Mouse (Mus musculus): ENCODE data around the gene Polr2e.

Polr2e gene

DNA sequence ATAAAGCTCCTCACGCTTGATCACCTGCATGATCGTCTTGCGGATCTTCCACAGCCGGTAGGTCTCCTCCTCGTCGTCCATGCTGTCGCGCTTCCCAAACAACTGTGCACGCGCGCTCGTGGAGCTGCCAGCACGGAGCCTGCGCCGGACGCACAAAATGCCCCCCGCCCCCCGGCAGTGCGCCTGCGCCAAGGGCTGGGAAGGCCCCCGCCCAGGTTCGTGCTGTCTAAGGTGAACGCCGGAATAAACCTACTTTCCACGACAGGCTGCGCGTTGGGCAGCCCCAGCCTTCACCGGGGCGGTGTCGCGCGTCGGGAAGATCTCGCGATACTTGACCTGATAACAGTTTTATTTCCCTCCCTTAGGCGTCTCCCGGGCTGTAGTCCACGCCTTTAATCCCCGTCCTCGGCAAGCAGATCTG is at the start of gene Polr2e:
Gene Polr2e, minus strand, starts transcription at position 237 of the 421 bp plus-strand sequence.
- DNase-seq (ENCODE audit: low read depth in 2 of 2, low spot score in 2 of 2): peak; percentile 99

DNA sequence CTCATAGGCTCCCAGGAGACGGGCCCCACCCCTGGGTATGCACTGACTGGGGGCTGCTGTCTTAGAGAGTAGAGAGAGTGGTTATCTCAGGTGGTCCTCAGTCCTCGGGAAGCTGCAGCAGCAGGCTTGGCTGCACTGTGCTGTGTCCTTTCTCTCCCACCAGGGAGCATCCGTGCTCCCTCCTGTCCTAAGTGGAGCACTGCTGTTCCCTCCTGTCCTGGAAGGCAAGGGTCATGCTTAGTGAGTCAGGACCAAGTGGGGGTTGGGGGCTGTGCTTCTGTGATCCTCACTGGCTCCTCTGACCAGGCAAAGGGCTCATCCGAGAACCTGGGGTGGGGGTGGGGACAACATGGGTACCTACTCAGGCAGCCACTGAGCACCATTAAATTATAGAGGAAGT is 49.6 kb upstream of the Polr2e start:
- no peak for DNase-seq (ENCODE audit: low read depth in 2 of 2, low spot score in 2 of 2)

DNA sequence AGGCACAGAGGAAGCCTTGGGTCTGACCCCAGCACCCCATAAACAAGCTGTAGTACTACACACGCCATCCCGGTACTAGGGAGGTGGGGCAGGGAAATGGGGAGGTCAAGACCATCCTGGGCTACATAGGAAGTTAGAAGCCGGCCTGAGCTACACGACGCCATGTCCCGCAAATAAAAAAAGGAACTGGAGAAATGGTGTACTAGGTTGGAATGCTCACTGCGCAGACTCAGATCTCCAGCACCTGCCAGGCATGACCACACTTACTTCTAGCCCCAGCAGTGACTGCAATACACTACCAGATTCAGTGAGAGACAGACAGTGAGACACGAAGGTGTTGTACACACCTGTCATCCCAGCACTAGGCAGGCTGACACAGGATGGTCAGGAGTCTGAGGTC is 47.9 kb upstream of the Polr2e start:
- no peak for DNase-seq (ENCODE audit: low read depth in 2 of 2, low spot score in 2 of 2)

DNA sequence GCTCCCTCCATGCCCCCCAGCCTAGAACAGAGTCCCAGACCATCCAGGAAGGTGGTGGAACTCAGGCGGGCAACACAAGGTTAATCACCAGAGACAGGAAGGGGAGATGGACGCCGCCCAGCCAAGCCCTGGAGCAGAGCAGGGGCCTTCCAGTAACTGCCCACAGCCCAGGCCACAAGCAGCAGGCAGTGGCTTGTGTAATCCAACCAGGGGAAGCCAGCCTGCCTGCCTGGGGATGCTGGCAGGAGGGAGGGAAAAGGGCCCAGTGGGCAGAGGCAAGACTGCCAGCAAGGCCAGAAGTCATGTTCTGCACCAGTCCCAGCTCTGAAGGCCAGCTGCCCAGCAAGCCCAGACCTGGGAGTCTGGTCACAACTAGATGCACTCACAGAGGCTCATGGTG is 47.3 kb upstream of the Polr2e start:
- DNase-seq (ENCODE audit: low read depth in 2 of 2, low spot score in 2 of 2): no peak

DNA sequence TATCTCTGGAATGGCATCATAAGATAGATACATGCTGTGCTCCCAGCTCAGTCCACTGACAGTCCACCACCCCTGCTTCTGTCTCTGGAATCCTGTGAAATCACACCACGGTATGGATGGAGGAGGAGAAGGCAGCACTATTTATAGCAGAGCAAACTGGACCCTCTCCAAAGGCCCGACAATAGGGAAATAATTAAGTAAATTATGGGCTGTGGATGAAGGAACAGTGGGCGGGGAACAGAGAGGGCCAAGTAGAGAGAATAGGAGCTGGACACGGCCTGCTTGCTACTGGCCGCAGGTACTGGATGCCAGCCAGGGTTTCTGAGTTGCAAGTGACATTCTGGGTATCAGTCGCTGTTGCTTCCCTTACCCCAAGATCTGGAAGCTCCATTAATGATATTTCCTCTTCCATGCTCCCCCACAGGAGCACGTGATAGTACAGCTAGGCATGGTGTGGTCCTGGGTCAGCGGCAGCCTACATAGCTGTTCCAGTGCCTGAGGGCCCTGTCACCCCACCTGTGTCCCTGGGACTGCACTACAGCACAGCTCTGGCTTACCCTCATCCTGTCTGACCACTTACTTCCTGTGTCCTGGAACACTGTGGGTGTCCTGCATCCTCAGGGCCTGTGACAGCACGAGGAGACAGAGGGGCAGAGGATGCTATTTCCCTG is 45.4 kb upstream of the Polr2e start:
- no peak for DNase-seq (ENCODE audit: low read depth in 2 of 2, low spot score in 2 of 2)

DNA sequence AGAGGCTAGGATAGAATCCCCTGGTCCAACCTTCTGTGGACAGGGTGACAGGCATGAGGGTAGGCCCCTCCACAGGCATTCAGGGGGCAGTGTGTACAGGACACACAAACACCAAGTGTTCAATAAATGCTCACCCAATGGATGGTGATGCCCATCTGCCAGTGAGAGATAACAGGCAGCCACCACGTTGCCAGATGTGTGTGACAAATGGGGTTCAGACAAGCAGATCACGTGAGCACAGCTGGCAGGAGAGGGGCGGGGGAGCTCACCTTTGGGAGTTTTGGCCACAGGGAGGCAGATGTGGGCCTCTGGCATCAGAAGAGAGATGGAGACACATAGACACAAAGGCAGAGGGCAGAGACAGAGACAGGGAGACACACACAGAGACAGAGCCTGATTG is 41.5 kb upstream of the Polr2e start:
- no peak for DNase-seq (ENCODE audit: low read depth in 2 of 2, low spot score in 2 of 2)

DNA sequence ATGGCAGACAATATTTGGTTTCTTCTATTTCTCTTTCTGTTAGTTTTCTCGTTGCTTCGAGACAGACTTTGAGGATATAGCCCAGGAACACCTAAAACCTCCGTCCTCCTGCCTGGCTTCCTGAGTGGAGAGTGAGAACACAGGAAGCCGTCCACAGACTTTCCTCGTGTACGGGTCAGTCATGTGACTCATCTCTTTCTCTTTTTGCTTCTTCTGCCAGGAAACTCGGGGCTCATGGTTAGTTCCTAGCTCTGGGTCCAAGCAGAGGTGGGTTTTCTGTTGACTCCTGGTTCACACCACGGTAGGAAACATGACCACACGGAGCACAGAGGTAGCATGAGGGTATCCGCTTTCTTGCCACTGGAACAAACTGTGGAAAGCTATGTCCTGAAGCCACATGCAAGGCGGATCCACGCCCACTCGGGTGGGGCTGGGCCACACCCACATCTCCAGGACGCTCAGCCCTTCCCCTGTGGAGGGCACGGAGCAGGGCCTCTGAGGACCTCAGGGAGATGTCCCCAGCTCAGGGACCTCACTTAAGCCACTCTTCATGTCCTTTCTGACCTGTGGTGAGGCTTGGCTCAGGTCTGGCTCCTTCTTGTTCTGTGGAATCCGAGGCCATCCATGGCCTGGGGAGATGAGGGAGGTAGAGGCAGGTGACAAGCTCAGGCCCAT is 40.9 kb upstream of the Polr2e start:
- no peak for DNase-seq (ENCODE audit: low read depth in 2 of 2, low spot score in 2 of 2)

DNA sequence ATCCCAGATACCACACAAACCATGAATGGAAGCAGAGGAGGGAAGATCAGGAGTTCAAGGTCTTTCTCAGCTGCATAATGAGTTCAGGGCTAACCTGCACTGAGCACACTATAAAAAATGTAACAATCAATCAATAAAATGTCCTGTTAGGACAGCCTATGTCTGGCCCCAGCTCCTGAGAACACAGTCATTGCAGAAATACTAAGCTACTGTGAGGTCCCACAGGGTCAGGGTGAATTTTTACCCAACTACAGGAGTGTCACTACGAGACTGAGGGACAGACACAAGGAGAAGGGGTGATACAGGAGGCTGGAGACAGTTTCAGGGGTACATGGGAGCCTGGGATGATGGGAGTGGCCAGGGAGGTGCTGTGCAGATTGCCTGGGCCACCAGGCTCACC is 38.8 kb upstream of the Polr2e start:
- no peak for DNase-seq (ENCODE audit: low read depth in 2 of 2, low spot score in 2 of 2)

DNA sequence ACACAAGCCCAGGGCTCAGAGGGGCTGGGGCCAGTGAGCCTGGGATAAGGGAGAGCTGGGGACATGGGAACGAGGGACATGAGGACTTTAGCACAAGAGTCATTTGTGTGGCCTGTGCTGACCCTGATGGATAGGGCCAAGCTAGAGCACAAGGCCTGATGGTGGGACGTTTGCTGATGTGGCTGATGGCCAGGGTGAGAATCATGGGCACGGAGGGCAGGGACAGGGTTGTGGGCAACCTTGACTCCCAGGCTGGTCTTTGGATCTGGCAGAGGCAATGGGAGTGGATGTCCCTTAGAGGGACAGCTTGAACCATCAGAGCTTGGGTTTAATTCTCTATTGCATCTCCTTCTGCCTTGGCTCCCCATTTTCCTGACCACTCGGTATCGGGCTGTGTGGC is 37.7 kb upstream of the Polr2e start:
- no peak for DNase-seq (ENCODE audit: low read depth in 2 of 2, low spot score in 2 of 2)

DNA sequence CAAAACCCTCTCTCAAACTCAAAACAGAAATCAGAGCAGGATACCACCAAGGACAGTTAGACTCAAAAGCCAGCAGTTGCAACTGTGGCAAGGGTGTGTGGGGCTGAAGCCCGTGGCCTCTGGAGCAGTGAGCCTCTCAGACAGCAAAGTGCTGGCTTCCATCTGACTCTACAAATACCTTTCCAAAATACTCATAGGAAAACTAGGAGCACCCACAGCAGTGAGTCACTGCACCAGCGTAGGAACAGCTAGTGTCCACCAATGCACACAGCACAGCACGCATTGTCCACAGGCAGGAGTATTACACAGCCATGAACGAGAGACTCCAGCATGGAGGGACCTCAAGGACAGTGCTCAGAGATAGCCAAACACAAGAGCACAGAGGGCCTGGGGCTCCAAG is 36.8 kb upstream of the Polr2e start:
- no peak for DNase-seq (ENCODE audit: low read depth in 2 of 2, low spot score in 2 of 2)

DNA sequence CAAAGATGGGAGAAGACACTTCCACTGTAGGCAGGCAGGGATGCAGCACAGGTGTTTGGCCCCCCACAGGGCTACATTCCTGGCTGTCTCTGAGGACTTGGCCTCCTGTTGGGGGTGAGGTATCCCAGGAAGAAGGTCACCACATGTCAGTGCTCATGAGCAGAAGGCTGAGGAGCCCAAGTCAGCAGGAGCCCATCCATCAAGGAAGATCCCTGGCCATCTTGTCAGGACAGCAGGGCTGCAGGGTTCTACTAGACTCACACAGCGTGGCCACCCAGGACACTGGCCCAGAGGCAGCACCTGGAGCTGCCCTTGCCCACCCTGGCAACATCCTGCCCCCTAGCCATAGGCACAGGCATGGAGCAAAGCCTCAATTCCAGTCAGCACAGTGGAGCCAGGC is 36.3 kb upstream of the Polr2e start:
- no peak for DNase-seq (ENCODE audit: low read depth in 2 of 2, low spot score in 2 of 2)

DNA sequence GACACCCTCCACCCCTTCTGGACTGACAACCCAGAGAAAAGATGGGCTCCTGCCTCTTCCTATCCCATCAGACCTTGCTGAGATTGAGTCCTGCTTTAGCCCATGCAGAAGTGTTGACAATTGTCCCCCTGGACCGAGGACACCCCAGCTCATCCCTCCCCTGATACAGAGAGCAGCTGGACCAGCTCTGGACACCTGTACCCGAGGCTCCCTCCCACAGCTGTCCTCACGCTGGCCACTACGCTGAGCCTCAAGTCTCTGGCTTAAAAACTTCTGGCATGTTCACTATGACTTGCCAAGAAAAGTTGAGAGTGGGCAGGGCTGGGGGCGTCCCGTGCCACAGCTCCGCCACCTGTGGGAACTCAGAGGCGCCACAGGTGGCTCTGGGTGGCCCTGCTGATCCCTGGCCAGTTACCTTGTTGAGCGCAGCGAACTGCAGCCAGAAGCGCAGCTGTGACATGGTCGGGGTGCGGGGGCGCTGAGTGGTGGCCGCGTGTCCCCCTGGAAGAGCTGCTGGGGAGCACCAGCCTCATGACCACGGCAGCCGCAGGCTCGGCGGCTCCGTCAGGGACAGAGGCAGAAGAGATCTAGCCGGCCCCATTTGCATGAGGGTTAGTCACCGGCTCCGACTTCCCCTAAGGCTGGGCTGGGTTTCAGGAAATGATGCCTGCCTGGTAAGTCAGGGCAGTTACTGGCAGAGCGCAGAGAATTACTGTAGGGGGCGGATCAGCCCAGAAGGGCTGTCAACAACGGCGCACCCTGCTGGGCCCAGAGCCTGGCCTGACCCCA is 35.4 kb upstream of the Polr2e start:
- peak; percentile 73 to 79 for DNase-seq (ENCODE audit: low read depth in 2 of 2, low spot score in 2 of 2)

DNA sequence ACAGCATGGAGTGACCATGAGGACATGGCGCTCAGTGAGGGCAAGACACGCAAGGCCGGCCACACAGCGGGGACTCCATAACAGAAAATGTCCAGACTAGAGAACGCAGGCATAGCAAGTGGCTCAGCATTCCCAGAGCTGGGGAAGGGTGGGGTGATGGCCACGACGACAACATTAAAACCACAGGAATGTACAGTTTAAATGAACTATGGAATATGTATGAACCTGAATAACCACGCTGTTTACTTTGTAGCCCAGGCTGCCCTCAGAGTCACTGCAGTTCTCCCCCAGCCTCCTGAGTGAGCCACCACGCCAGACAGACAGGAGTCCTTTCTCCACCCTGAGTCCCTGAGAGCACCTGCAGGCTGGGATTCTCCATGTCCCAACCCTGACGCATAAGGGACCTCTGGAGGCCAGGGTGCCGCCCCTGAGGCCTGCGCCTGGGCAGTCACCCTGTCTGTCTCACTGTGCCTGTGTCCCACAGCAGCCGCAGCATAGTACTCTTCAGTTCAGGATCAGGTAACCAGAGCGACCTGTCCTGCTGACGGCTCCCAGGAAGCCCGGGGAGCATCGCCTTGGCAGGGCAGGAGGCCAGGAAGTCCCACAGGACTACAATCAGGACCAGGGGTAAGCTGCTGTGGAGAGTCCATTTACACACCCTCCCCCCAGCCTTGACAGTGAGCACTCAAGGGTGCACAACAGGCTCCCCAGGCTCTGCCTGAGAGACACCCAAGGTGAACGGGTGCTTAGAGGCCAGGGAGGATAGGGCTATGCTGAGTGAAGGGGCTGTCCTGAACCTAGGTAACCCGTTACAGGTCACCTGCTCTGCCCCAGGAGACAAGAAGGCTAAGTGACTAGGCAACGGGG is 33.3 kb upstream of the Polr2e start:
- no peak for DNase-seq (ENCODE audit: low read depth in 2 of 2, low spot score in 2 of 2)

DNA sequence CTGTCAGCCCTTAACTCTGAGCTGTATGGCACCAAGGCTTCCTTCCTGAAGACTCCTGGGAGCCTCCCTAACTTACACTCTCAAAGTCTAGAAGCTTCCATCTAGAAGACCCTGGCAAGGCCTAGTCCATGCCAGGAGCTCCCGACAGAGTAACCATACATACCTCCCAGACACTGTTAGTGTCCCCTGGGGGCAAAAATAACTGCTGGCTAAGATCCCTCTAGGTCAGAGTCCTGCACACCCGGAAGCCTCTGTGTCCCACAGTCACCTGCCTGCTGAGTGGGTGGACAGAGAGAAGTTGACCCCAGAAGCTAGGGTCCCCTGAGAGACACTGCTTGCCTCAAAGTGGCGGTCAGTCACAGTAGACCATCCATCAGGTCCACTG is 31.9 kb upstream of the Polr2e start:
- no peak for DNase-seq (ENCODE audit: low read depth in 2 of 2, low spot score in 2 of 2)

DNA sequence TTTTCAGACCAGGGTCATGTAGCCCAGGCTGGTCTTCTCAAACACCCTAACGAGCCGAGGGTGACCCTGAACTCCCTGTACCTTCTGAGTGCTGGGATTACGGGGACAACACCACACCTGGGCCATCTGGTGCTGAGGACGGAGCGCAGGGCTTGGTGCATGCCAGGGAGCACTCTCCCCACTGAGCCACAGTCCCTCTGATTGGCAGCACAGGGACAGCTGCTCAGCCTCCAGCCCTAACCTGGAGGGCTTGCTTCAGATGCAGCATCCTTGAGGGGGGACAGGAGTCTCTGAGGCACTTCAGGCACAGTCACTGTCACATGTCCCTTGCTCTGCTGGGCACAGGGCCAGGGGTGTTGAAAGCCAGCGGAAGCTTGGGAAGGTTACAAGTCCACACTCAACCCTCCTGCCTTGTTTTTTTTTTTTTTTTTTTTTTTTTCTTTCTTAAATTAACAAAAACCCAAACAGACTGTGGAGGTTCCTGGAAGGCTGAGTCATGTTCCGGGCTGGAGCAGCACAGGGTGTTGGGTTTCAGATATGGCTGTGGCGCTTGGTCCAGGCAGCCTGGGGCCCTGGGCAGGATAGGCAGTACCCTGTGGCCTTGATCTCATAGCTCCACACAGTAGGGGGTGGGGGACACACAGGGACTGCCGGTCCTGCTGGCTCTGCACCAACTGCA is 31.4 kb upstream of the Polr2e start:
- DNase-seq (ENCODE audit: low read depth in 2 of 2, low spot score in 2 of 2): no peak

DNA sequence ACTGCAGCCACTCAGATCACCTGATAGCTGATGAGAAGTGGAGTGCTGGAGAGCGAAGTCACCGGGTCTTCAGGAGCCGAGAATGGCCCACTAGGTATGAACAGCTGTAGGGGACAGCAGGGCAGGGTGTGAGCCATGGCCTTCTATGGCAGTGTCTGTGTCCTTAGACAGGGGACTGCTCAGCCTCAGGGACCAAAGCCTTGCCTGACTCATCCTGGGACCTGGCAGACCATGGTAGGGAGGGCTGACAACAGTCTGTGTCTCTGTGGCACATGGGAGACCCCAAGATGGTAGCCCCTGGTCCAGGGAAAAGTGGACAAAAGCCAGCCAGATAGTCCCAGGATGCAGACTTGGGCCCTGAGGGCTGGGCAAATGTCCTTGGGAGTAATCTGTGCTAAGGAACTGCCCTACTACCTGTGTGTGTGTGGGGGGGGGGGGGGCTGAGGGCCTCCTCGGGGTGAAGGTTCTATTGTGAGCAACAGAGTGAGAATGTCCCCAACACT is 30.4 kb upstream of the Polr2e start:
- no peak for DNase-seq (ENCODE audit: low read depth in 2 of 2, low spot score in 2 of 2)

DNA sequence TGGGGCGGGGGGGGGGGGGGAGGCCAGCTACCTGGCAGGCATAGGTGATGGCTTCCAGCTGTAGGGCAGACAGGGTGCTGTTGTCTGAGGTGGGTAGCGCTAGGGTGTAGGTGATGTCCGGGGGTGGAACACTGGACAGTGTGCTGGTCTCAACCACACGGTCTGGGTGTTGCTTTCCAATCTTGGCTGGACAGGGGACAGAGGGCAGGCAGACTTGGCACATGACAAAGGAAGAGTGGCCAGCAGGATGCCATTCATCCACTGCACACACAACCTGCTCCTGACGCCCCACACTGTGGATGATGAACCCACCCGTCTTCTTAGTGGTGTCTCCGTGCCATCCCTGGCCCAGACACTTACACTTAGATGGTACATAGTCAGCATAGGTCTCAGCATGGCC is 29.7 kb upstream of the Polr2e start:
- DNase-seq (ENCODE audit: low read depth in 2 of 2, low spot score in 2 of 2): no peak

DNA sequence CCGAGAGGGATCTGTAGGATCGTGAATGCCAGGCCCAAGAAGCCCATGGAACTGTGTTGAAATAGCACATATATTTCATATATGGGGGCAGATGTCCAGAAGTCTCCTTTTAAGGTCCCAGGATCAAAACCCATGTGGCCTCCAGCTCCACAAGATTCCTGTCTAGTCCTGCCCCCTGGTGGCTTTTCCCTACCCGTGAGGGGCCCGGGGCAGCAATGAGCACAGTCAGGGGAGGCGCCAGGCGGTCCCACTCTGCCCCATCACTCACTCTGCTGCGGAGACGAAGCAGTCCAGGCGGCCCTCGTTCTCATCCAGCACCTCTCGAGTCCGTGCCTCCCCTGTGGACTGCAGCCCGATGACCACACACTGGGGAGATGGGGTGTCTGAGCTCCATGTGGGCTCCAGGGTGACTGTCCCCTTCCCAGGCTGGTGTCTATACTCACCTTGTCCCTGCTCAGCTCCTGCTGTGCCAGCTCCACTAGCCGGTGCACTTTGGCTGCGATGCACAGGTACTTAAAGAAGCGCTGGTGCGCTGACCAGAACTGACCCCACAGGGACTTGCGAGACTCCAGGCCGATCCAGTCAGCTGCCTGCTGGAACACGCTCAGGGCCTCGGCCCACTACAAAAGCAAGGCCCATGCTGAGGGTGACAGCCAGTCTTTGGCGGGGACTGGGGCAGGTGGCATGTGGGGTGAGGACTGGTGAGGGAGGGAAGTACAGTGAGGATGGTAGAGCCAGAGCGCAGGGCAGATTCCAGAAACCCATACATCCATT is 24.5 kb upstream of the Polr2e start:
- no peak for DNase-seq (ENCODE audit: low read depth in 2 of 2, low spot score in 2 of 2)

DNA sequence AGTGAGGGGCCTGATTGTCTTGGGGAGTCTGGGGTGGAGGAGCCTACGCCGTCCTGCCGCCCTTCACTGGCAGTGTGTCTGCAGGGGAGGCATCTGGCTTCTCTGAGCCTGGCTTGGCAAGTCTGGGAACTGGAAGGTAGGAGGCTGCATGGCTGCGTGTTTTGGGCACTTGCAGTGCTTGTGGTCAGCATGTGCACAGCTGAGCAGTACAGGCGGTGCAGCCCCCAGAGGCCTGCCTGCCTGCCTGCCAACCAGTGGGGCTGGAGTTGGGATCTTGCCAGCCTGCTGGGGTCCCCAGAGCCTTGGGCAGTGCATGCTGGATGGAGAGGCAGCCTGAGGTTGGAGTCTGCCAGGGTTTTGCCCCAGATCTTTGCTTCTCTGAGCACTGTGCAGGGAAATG is 23.5 kb upstream of the Polr2e start:
- DNase-seq (ENCODE audit: low read depth in 2 of 2, low spot score in 2 of 2): no peak

Data from CD8-positive naive resting alpha-beta T cell, adult 2 months (primary cell).